Mouse (Mus musculus): ENCODE measurements at regions not wholly inside any gene's neighbourhood (a gene's known extent, or its start where the extent isn't known, plus 50 kb on each side); places are given as distances from the start of the nearest gene placed in this dataset.

DNA sequence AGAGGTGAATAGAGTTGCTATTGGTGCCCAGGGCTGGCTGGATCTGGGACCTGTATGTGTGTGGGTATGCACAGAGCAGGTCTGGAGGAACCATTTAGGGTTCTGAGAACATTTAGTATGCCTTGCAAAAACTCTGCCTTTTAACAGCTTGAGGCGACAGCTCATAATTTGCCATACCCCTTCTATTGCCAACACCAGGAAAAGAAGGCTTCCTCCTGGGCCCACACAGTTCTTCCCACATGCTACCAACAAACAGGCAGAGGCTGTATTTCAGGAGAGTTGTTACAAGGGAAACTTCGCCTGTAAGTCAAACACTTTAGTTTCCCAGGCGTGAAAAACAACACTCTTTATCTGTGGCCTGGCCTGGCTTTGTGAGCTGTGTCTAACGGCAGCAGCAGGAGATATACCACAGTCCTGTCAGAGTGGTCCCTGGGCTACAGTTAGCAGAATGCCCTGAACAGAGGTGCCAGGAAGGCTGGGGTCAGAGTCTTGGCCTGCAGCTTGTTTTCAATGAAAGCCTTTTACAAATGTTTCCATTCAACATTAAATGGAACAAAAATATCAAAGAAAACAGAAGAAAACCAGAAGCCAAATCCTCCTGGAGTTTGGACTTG is 225.4 kb downstream of the Dhx35 start:
- no peak for DNase-seq (ENCODE audit: low spot score)

DNA sequence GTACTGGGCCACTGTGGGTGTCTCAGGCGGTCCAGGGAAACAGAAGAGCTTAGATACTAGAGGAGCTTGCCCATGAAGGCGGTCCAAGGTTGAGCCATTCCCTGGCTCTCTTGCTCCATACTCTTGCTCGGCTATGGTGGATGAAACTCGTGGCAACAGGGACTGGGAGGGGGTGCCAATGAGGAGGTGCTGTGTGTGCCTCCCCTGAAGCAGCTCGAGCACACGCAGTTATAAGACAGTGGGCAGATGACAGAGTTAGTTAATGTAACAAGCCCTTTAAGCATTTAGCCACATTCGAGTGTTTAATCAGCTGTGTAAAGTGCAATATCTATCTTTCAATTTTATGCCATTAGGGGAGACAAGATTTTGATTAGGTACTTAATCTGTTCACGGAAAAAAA is 237.5 kb downstream of the Dhx35 start:
- DNase-seq (ENCODE audit: low spot score) = no peak

GRCm38 (mm10) chr2:159039916-159040315 is 245.3 kb downstream of the Dhx35 start:
- peak; percentile 23 for DNase-seq (ENCODE audit: low spot score)

DNA sequence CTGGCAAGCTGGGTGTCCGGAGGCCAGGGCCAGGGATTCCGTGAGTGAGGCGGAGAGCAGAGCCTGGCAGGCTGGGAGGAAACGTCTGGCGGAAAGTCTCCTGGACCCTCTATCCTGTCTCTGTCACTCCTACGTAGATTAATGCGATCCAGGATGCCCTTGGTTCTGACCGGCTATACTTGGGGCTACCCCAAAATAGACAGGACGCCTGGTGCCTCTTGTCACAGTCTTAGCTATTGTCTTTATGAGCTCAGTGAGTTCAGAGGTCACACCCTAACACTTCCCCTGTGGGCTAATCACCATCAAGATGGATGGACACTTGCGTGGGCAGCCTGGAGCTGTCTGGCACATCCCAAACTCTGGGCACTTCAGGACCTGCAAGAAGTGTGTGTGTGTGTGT is 258.9 kb downstream of the Dhx35 start:
- DNase-seq (ENCODE audit: low spot score) = peak; percentile 27

GRCm38 (mm10) chr2:159053936-159054335 is 259.3 kb downstream of the Dhx35 start:
- DNase-seq (ENCODE audit: low spot score) = peak; percentile 20

DNA sequence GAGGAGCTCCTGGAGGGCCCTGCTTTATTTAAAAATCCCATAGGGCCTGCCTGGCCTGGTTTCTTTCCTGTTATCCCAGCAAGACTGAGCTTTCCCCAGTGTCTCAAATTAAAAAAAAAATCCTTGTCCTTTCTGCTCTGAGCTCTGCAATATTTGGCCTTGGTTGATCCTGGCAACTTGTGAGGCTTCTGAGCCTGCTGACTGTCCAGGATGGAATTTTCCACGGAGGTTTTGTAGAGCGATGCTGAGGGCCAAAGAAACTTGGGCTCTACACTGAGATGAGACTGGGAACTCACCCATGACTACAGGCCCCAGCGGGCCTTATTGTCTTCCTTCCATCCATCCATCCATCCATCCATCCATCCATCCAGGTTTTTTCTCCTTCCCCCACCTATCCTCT is 259.8 kb downstream of the Dhx35 start:
- DNase-seq (ENCODE audit: low spot score) = no peak

GRCm38 (mm10) chr2:159055780-159056179 is 261.2 kb downstream of the Dhx35 start:
- no peak for DNase-seq (ENCODE audit: low spot score)

- DNase-seq (ENCODE audit: low spot score) = no peak
Measured at GRCm38 (mm10) chr2:159056960-159057359, 262.4 kb downstream of the Dhx35 start.

DNA sequence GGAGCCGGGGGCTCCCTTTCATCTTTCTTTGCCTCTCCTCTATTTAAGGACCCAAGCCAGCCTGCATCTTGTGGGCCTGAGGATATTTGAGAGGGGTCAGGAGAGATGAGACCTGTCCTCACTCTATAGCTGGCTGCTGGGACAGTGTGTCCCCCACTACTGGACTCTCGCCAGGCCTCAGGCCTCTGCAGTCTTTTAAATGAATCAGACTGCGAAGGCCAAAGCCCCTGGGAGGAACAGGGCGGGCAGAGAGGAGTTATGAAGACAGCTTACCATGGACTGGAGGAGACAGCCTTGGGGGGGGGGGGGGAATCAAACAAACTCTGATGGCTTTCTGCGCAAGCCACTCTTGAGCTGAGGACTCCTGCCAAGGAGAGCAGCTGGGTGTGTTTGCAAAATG is 262.9 kb downstream of the Dhx35 start:
- DNase-seq (ENCODE audit: low spot score) = no peak

GRCm38 (mm10) chr2:159062266-159062665 is 267.7 kb downstream of the Dhx35 start:
- DNase-seq (ENCODE audit: low spot score) = no peak

DNA sequence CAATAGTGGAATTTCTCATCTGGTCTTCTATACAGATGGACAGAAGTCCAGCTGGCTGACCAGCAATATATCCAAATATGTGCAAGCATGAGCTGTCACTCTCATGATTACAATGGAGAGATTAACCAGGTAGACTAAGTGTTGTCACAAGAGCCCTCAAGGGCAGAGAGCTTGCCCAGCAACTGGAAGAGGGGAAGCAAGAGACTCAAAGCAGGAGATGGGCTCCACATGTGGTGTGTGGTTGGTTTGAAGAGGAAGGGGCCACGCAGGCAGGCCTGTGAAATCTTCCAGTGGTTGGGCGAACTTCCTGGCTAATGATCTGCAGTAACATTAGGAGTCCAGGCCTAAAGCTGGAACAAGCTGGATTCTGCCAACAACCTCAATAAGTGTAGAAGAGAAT is 268.1 kb downstream of the Dhx35 start:
- no peak for DNase-seq (ENCODE audit: low spot score)

- DNase-seq (ENCODE audit: low spot score) = no peak
Measured at GRCm38 (mm10) chr2:159064403-159064970, 269.9 kb downstream of the Dhx35 start.

GRCm38 (mm10) chr2:159067506-159067905 is 272.9 kb downstream of the Dhx35 start:
- peak; percentile 56 for DNase-seq (ENCODE audit: low spot score)

GRCm38 (mm10) chr2:159068303-159069020 is 273.9 kb downstream of the Dhx35 start:
- DNase-seq (ENCODE audit: low spot score) = peak; percentile 30

DNA sequence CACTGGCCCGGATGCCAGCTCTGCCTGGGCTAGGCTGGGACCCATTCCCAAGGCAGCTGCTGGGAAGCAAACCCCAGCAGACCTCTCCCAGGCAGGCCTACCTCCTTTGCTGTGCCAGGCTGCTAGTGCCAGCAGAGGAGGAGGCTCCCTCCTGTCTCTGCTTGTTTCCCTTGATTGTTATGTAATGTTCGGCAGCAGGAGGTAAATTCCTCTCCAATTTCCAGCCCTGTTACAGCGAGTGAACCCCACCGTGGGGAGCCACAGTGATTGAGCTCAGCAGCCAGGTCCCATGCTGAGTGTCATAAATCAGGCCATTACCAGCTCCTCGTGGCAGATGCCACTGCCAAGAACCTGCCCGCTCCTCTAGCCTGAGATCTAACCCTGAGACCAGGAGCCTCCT is 274.6 kb downstream of the Dhx35 start:
- DNase-seq (ENCODE audit: low spot score) = no peak

DNA sequence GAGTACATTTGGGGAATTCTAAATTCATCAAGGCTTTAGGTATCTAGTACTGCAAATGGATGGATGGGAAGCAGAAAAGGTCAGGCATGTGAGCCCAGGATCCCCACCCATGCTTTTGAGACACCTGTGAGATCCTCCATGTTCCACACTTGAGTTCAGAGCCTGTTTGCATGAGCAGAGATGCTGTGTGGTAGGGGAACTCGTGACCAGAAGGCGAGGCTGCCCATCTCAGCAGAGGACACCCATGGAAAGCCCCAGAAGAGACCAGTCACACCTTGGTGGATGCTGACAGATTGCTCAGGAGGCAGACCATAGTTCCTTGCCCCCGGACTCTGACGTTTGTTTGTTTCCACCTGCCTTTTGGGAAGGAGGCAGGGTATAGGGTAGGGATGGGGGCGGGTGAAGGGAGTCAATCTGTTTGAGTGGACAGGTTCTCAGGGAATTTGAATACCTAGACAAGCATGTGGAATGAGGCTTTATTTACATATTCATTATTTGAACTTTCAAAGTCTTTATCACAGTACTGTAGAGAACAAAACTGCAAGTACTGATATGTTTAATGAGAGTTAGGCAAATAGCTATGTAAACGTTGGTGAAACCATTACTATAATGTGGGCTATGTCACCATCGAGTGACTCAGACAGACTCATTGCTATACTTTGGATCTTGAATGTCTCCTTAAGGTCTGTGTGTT is 278.5 kb downstream of the Dhx35 start:
- DNase-seq (ENCODE audit: low spot score) = no peak

DNA sequence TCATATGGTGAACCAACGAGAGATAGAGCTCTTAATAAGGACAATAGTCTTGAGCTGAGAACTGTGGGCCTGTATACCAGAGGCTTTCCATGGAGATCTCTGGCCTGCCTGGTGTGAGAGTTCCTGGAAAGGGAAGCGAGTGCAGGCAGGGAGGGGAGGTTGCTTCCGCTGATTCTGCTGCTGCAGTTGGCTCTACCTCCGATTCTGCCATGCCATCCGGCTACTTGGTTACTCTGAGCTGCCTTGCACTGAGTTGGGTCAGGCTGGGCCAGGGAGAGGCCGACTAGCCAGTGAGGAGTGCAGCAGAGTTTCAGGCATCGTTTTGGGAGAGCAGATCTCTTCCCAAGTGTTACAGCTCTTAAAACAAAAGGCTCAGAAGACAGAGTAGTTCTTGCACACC is 285.2 kb downstream of the Dhx35 start:
- no peak for DNase-seq (ENCODE audit: low spot score)

GRCm38 (mm10) chr2:159080784-159081544 is 286.4 kb downstream of the Dhx35 start:
- DNase-seq (ENCODE audit: low spot score) = no peak

- no peak for DNase-seq (ENCODE audit: low spot score)
Measured at GRCm38 (mm10) chr2:159086836-159087235, 292.2 kb downstream of the Dhx35 start.

DNA sequence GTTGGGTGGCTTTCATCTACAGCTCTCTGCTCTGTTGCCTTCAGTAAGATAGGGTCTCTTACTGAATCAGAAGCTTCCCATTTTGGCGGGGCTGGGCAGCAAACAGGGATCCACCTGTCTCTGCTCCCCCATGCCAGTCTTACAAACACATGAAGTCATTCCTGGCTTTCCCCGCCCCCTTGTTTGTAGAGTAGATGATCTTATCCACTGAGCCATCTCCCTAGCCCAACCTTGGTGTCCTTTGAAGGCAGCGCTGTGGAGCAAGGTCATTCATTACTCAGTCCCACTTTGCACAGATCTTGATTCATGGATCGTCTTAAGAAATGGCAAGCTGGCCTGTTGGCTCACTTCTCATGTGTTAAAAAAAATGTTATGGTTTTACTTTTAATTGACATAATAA is 293.6 kb downstream of the Dhx35 start:
- DNase-seq (ENCODE audit: low spot score) = no peak

GRCm38 (mm10) chr2:159096667-159097066 is 302.1 kb downstream of the Dhx35 start:
- DNase-seq (ENCODE audit: low spot score) = no peak

DNA sequence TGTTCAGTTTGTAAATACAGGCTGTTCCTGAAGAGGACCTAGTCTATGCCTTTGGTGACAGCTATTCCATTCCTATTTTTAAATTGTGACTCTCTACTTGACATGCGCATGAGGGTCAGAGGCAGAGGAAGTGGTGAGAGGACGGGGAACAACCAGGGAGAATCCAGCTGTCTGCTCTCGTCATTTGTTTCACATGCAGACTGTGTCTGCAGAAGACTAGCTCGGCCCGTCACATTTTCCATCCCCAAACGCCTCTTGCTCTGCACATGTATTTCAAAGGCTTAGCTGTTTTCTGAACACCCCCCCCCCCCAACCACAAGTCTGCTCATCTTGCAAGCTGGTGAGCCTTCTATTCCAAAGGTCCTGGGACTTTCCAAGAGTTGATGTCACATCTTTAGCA is 339.4 kb downstream of the Dhx35 start:
- DNase-seq (ENCODE audit: low spot score) = no peak
